11 mouse cellular contexts compared by ENCODE assay signal in genomic region chr7:142092991-142093390, GRCm38 (mm10). TPM values are rescaled to one million over a fixed set of nuclear protein-coding genes. Genes with fewer than 3 reads are reported as not detected.
A peak's percentile ranks its signal among the peaks of the same experiment; 100 is the strongest.
DNase-seq lines count a peak whose midpoint lies in the region; ATAC-seq and TF ChIP-seq lines count a peak whose summit lies in the region.
"Had no signal": no experiment of that assay in that cellular context is flagged by ENCODE, and none has a peak within 500 bp of the region (broad histone marks: within the 10 kb centered on the region; RNA-seq: fewer than 3 reads in every experiment).

No protein-coding gene starts in this region.

- H3K4me1 ChIP-seq in heart, embryonic 14.5 days (ENCODE audit: control insufficient read depth in 2 of 2, insufficient read depth in 2 of 2, low read length in 2 of 2): peaks cover 54 to 57% of the 10 kb centered on the region in 2 experiments
- peaks cover 15% of the 10 kb centered on the region for H3K4me1 ChIP-seq in cortical plate, adult 2 months (ENCODE audit: control insufficient read depth, insufficient read depth, low read length)
- peaks cover 51% of the 10 kb centered on the region for H3K4me1 ChIP-seq in heart, embryonic 16.5 days (ENCODE audit: control insufficient read depth, insufficient read depth, low read length)
- H3K4me1 ChIP-seq in midbrain, embryonic 13.5 days (replicated peaks): peaks cover 79% of the 10 kb centered on the region

- 0 out of 2 replicates have a peak, but pooled peaks have one; percentile 21 for TF ChIP-seq POLR2A in cortical plate, adult 2 months (IDR thresholded peaks at IDR 0.05; ENCODE audit: extremely low read depth, insufficient read depth, low read length)

- no peak overlapping the region for H3K27ac ChIP-seq in heart, embryonic 14.5 days (replicated peaks in 1 of 2; ENCODE audit: control insufficient read depth in 1 of 2, insufficient read depth in 1 of 2, low read depth in 2 of 2, low read length in 2 of 2)
- no peak overlapping the region for H3K27ac ChIP-seq in cortical plate, adult 2 months (ENCODE audit: insufficient read depth, low read length)
- no peak overlapping the region for H3K27ac ChIP-seq in heart, embryonic 16.5 days (ENCODE audit: low read length)
- H3K27ac ChIP-seq in midbrain, embryonic 13.5 days: peak overlapping the region; percentile 81

- 0 out of 4 replicates have a peak overlapping the region, but pooled peaks of 1 of the 2 experiments have one; percentile 97 for H3K4me3 ChIP-seq in heart, embryonic 14.5 days (ENCODE audit: control insufficient read depth in 1 of 2, insufficient read depth in 1 of 2, low read depth in 1 of 2, low read length in 2 of 2)
- H3K4me3 ChIP-seq in cortical plate, adult 2 months (ENCODE audit: insufficient read depth, low read length): peak overlapping the region; percentile 80
- H3K4me3 ChIP-seq in heart, embryonic 16.5 days (ENCODE audit: low read length): no peak overlapping the region
- H3K4me3 ChIP-seq in midbrain, embryonic 13.5 days (replicated peaks): peak overlapping the region; percentile 77

- TF ChIP-seq CTCF in cortical plate, adult 2 months (IDR thresholded peaks at IDR 0.05; ENCODE audit: extremely low read depth, insufficient read depth, low read length): no peak

- peaks cover 6% of the 10 kb centered on the region for H3K27me3 ChIP-seq in heart, embryonic 14.5 days (ENCODE audit: control insufficient read depth, insufficient read depth, low read length)
- peaks cover 11% of the 10 kb centered on the region for H3K27me3 ChIP-seq in heart, embryonic 16.5 days (ENCODE audit: control insufficient read depth, insufficient read depth, low read length)
- H3K27me3 ChIP-seq in midbrain, embryonic 13.5 days: peaks cover 11% of the 10 kb centered on the region

- H3K36me3 ChIP-seq in heart, embryonic 14.5 days (ENCODE audit: control insufficient read depth, insufficient read depth, low read length): peaks cover 5% of the 10 kb centered on the region
- peaks cover 1% of the 10 kb centered on the region; the same call in 1 of the 2 replicates for H3K36me3 ChIP-seq in heart, embryonic 16.5 days (ENCODE audit: control insufficient read depth, insufficient read depth)
- peaks cover 10% of the 10 kb centered on the region for H3K36me3 ChIP-seq in midbrain, embryonic 13.5 days

- no peaks in the 10 kb centered on the region for H3K9me3 ChIP-seq in heart, embryonic 14.5 days (ENCODE audit: control insufficient read depth, low read length)
- no peaks in the 10 kb centered on the region for H3K9me3 ChIP-seq in heart, embryonic 16.5 days (replicated peaks; ENCODE audit: control insufficient read depth, low read length)
- H3K9me3 ChIP-seq in midbrain, embryonic 13.5 days: no peaks in the 10 kb centered on the region

- peak overlapping the region; percentile 96; the same call in 1 of the 2 replicates for H3K9ac ChIP-seq in heart, embryonic 14.5 days (ENCODE audit: low read length)
- H3K9ac ChIP-seq in heart, embryonic 16.5 days (ENCODE audit: low read length): peak overlapping the region; percentile 46; the same call in 1 of the 2 replicates
- peak overlapping the region; percentile 96 for H3K9ac ChIP-seq in midbrain, embryonic 13.5 days (replicated peaks)

- DNase-seq in heart, adult 9 months (ENCODE audit: low spot score in 2 of 2): no peak
- no peak for DNase-seq in Muller cell, postnatal 12 days (ENCODE audit: inconsistent ontology term)
- DNase-seq in urinary bladder, adult 2 months (ENCODE audit: low spot score): no peak
- no peak for DNase-seq in adrenal gland, postnatal 14 days
- DNase-seq: gastrocnemius, postnatal 14 days had no signal

- 41% methylated on average over 1 of the region's 1 CpGs for WGBS in heart, embryonic 14.5 days
- WGBS in heart, embryonic 16.5 days: 36% methylated on average over 1 of the region's 1 CpGs
- 42% methylated on average over 1 of the region's 1 CpGs for WGBS in midbrain, embryonic 13.5 days

- H3K4me2 ChIP-seq in heart, embryonic 14.5 days (ENCODE audit: low read length): peak overlapping the region; percentile 91
- H3K4me2 ChIP-seq in heart, embryonic 16.5 days (ENCODE audit: low read depth, low read length): peak overlapping the region; percentile 92
- H3K4me2 ChIP-seq in midbrain, embryonic 13.5 days (replicated peaks): peak overlapping the region; percentile 82

- ATAC-seq in heart, embryonic 14.5 days (ENCODE audit: insufficient number of reproducible peaks, insufficient read depth, low FRiP score, low read depth): no peak
- ATAC-seq in heart, embryonic 16.5 days (replicated peaks; ENCODE audit: extremely low read depth, insufficient read depth, low FRiP score): no peak
- ATAC-seq in midbrain, embryonic 13.5 days: no peak

RNA-seq across cellular contexts. Expression of gene Dusp8, which starts 2.7 kb away (rescaled TPM):
- 13.3 and 16.7 TPM in 2 replicates for polyA plus RNA-seq in heart, embryonic 14.5 days (2014; fragmentation: Nextera tagmentation; extraction: Ambion mirVana)
- 94.9 and 102 TPM in 2 replicates for polyA plus RNA-seq in cortical plate, adult 2 months (2012; rRNA removed)
- polyA plus RNA-seq in heart, embryonic 16.5 days (2015; fragmentation: Nextera tagmentation; extraction: Ambion mirVana): 9.3 and 11.1 TPM in 2 replicates
- polyA plus RNA-seq in midbrain, embryonic 13.5 days (2015; fragmentation: Nextera tagmentation; extraction: Ambion mirVana): 66.0 and 69.1 TPM in 2 replicates
- polyA plus RNA-seq in urinary bladder, adult 2 months (2012; rRNA removed): 4.1 and 5.0 TPM in 2 replicates
- total RNA-seq in adrenal gland, postnatal 14 days (2021): 7.3 and 8.4 TPM in 2 replicates
- total RNA-seq: megakaryocyte, adult 5-6 weeks had no signal

RNA-seq across cellular contexts. Expression of gene Gm45618, which starts 27.5 kb away (rescaled TPM):
- not detected in 2 replicates for polyA plus RNA-seq in heart, embryonic 14.5 days (2014; fragmentation: Nextera tagmentation; extraction: Ambion mirVana)
- not detected in 2 replicates for polyA plus RNA-seq in cortical plate, adult 2 months (2012; rRNA removed)
- polyA plus RNA-seq in heart, embryonic 16.5 days (2015; fragmentation: Nextera tagmentation; extraction: Ambion mirVana): not detected in 2 replicates
- 0.44 TPM in 1 of 2 replicates, not detected in the other for polyA plus RNA-seq in midbrain, embryonic 13.5 days (2015; fragmentation: Nextera tagmentation; extraction: Ambion mirVana)
- polyA plus RNA-seq in urinary bladder, adult 2 months (2012; rRNA removed): not detected in 2 replicates
- total RNA-seq in adrenal gland, postnatal 14 days (2021): not detected in 2 replicates
- total RNA-seq: gastrocnemius, postnatal 14 days; left cerebral cortex, adult 8-10 months; megakaryocyte, adult 5-6 weeks had no signal

RNA-seq across cellular contexts. Expression of gene Mob2, which starts 32.1 kb away (rescaled TPM):
- polyA plus RNA-seq in heart, embryonic 14.5 days (2014; fragmentation: Nextera tagmentation; extraction: Ambion mirVana): 46.8 and 48.9 TPM in 2 replicates
- polyA plus RNA-seq in cortical plate, adult 2 months (2012; rRNA removed): 49.3 and 50.7 TPM in 2 replicates
- polyA plus RNA-seq in heart, embryonic 16.5 days (2015; fragmentation: Nextera tagmentation; extraction: Ambion mirVana): 54.3 and 56.3 TPM in 2 replicates
- polyA plus RNA-seq in midbrain, embryonic 13.5 days (2015; fragmentation: Nextera tagmentation; extraction: Ambion mirVana): 52.3 and 56.9 TPM in 2 replicates
- polyA plus RNA-seq in urinary bladder, adult 2 months (2012; rRNA removed): 91.8 and 102 TPM in 2 replicates
- 47.4 and 48.6 TPM in 2 replicates for total RNA-seq in adrenal gland, postnatal 14 days (2021)

RNA-seq across cellular contexts. Expression of gene Gm39115, which starts 42.8 kb away (rescaled TPM):
- polyA plus RNA-seq in heart, embryonic 14.5 days (2014; fragmentation: Nextera tagmentation; extraction: Ambion mirVana): not detected in 2 replicates
- polyA plus RNA-seq in cortical plate, adult 2 months (2012; rRNA removed): not detected in 2 replicates
- polyA plus RNA-seq in heart, embryonic 16.5 days (2015; fragmentation: Nextera tagmentation; extraction: Ambion mirVana): not detected in 2 replicates
- not detected in 2 replicates for polyA plus RNA-seq in midbrain, embryonic 13.5 days (2015; fragmentation: Nextera tagmentation; extraction: Ambion mirVana)
- polyA plus RNA-seq in urinary bladder, adult 2 months (2012; rRNA removed): not detected in 2 replicates
- not detected in 2 replicates for total RNA-seq in adrenal gland, postnatal 14 days (2021)
- total RNA-seq: gastrocnemius, postnatal 14 days; left cerebral cortex, adult 8-10 months; megakaryocyte, adult 5-6 weeks had no signal

RNA-seq across cellular contexts. Expression of gene Gm45337, which starts 51.4 kb away (rescaled TPM):
- not detected in 2 replicates for polyA plus RNA-seq in heart, embryonic 14.5 days (2014; fragmentation: Nextera tagmentation; extraction: Ambion mirVana)
- polyA plus RNA-seq in cortical plate, adult 2 months (2012; rRNA removed): not detected in 2 replicates
- polyA plus RNA-seq in heart, embryonic 16.5 days (2015; fragmentation: Nextera tagmentation; extraction: Ambion mirVana): not detected in 2 replicates
- not detected in 2 replicates for polyA plus RNA-seq in midbrain, embryonic 13.5 days (2015; fragmentation: Nextera tagmentation; extraction: Ambion mirVana)
- not detected in 2 replicates for polyA plus RNA-seq in urinary bladder, adult 2 months (2012; rRNA removed)
- not detected in 2 replicates for total RNA-seq in adrenal gland, postnatal 14 days (2021)
- total RNA-seq: gastrocnemius, postnatal 14 days; left cerebral cortex, adult 8-10 months; megakaryocyte, adult 5-6 weeks had no signal

Comparison
In these comparisons a context has a peak if more than half of its experiments do, and no peak if none do; other contexts are left out.
1. H3K9ac ChIP-seq: peak in every context shown above with its lines; median percentile 96 in heart, embryonic 14.5 days; 96 in midbrain, embryonic 13.5 days; 46 in heart, embryonic 16.5 days.